Mouse (Mus musculus) ovary, postnatal 10 days (tissue): ENCODE results near the gene Ncan.
A peak's percentile ranks its signal among the peaks of the same experiment; 100 is the strongest.

Source experiments
- DNase-seq: peaks from one replicate; pipeline ENCODE4 v3.0.0; 2022; ENCODE audit warnings: low spot score

Gene Ncan

GRCm38 (mm10) chr8:70120667-70121066 lies at the start of gene Ncan:
Gene Ncan (minus strand): TSS chr8:70120873.
- DNase-seq = no peak

- DNase-seq = no peak
Measured at GRCm38 (mm10) chr8:70170116-70170515, 49.4 kb upstream of the Ncan start.

- peak; percentile 39 for DNase-seq
Measured at GRCm38 (mm10) chr8:70166504-70167110, 45.9 kb upstream of the Ncan start.

GRCm38 (mm10) chr8:70163316-70163715 lies 42.6 kb upstream of the Ncan start:
- no peak for DNase-seq

GRCm38 (mm10) chr8:70160015-70160414 lies 39.3 kb upstream of the Ncan start:
- no peak for DNase-seq

GRCm38 (mm10) chr8:70159211-70159610 lies 38.5 kb upstream of the Ncan start:
- DNase-seq = no peak

GRCm38 (mm10) chr8:70158069-70158853 lies 37.6 kb upstream of the Ncan start:
- DNase-seq = peak; percentile 34

GRCm38 (mm10) chr8:70157240-70157800 lies 36.6 kb upstream of the Ncan start:
- no peak for DNase-seq

GRCm38 (mm10) chr8:70152537-70153257 lies 32.0 kb upstream of the Ncan start:
- DNase-seq = peak; percentile 31

- DNase-seq = no peak
Measured at GRCm38 (mm10) chr8:70150158-70150557, 29.5 kb upstream of the Ncan start.

- DNase-seq = no peak
Measured at GRCm38 (mm10) chr8:70147678-70148607, 27.3 kb upstream of the Ncan start.

- no peak for DNase-seq
Measured at GRCm38 (mm10) chr8:70139981-70140380, 19.3 kb upstream of the Ncan start.

- peak; percentile 84 for DNase-seq
Measured at GRCm38 (mm10) chr8:70139026-70139857, 18.6 kb upstream of the Ncan start, which contains the start of the genes Rfxank, Borcs8 and Mef2b. Gene Rfxank (minus strand): TSS chr8:70139154. Gene Borcs8 (plus strand): TSS chr8:70139499. Gene Mef2b (plus strand): TSS chr8:70139711.

GRCm38 (mm10) chr8:70137890-70138289 lies 17.2 kb upstream of the Ncan start:
- no peak for DNase-seq

- DNase-seq = no peak
Measured at GRCm38 (mm10) chr8:70136591-70136990, 15.9 kb upstream of the Ncan start.

GRCm38 (mm10) chr8:70134931-70135330 lies 14.3 kb upstream of the Ncan start:
- no peak for DNase-seq

- DNase-seq = no peak
Measured at GRCm38 (mm10) chr8:70134086-70134485, 13.4 kb upstream of the Ncan start.

- peak; percentile 43 for DNase-seq
Measured at GRCm38 (mm10) chr8:70131166-70131883, 10.7 kb upstream of the Ncan start, which contains the start of gene Nr2c2ap. Gene Nr2c2ap (plus strand): TSS chr8:70131333.

GRCm38 (mm10) chr8:70130066-70130465 lies 9.4 kb upstream of the Ncan start:
- no peak for DNase-seq
